Mouse (Mus musculus): ENCODE measurements at regions not wholly inside any gene's neighbourhood (a gene's known extent, or its start where the extent isn't known, plus 50 kb on each side); places are given as distances from the start of the nearest gene placed in this dataset.
A peak's percentile ranks its signal among the peaks of the same experiment; 100 is the strongest.

GRCm38 (mm10) chr1:88907766-88908463 is 162.3 kb upstream of the Sh3bp4 start:
- WGBS = 90% methylated on average over 14 of the region's 14 CpGs
- ATAC-seq (ENCODE audit: low FRiP score, low read depth) = no peak
- no peak overlapping the region for H3K4me2 ChIP-seq (replicated peaks)

GRCm38 (mm10) chr1:88908683-88909082 is 161.5 kb upstream of the Sh3bp4 start:
- Histone ChIP-seq H3K4me2 (replicated peaks) (no peak overlapping the region), H3K9me3 (no peaks in the 10 kb centered on the region), H3K27me3 (no peaks in the 10 kb centered on the region), H3K4me3 (no peak overlapping the region), H3K4me1 (peaks cover 13% of the 10 kb centered on the region), H3K9ac (no peak overlapping the region), H3K27ac (no peak overlapping the region), H3K36me3 (no peaks in the 10 kb centered on the region)
- WGBS = 60% methylated on average over 8 of the region's 8 CpGs
- no peak for ATAC-seq (ENCODE audit: low FRiP score, low read depth)

More at GRCm38 (mm10) chr1:88907766-88908463, 162.3 kb upstream of the Sh3bp4 start:
- Histone ChIP-seq H3K9me3 (no peaks in the 10 kb centered on the region), H3K27ac (no peak overlapping the region), H3K4me1 (peaks cover 13% of the 10 kb centered on the region), H3K36me3 (no peaks in the 10 kb centered on the region), H3K9ac (no peak overlapping the region), H3K4me3 (no peak overlapping the region), H3K27me3 (no peaks in the 10 kb centered on the region)

- Histone ChIP-seq H3K4me1 (peaks cover 13% of the 10 kb centered on the region), H3K27me3 (no peaks in the 10 kb centered on the region), H3K4me3 (no peak overlapping the region), H3K9me3 (peaks cover 4% of the 10 kb centered on the region; the same call in 1 of the 2 replicates), H3K4me2 (replicated peaks) (no peak overlapping the region), H3K27ac (no peak overlapping the region), H3K9ac (no peak overlapping the region), H3K36me3 (no peaks in the 10 kb centered on the region)
- ATAC-seq (ENCODE audit: low FRiP score, low read depth) = no peak
- WGBS = 80% methylated on average over 4 of the region's 4 CpGs
Measured at GRCm38 (mm10) chr1:88909314-88909713, 160.9 kb upstream of the Sh3bp4 start.

- no peak overlapping the region for H3K4me2 ChIP-seq (replicated peaks)
- no peaks in the 10 kb centered on the region for H3K27me3 ChIP-seq
- WGBS = 72% methylated on average over 6 of the region's 6 CpGs
- no peaks in the 10 kb centered on the region for H3K36me3 ChIP-seq
- no peak overlapping the region for H3K4me3 ChIP-seq
- no peak for ATAC-seq (ENCODE audit: low FRiP score, low read depth)
- H3K27ac ChIP-seq = no peak overlapping the region
- no peak overlapping the region for H3K9ac ChIP-seq
- H3K9me3 ChIP-seq = peaks cover 4% of the 10 kb centered on the region; the same call in 1 of the 2 replicates
- H3K4me1 ChIP-seq = peaks cover 13% of the 10 kb centered on the region
Measured at GRCm38 (mm10) chr1:88909864-88910573, 160.2 kb upstream of the Sh3bp4 start.

GRCm38 (mm10) chr1:88911724-88912123 is 158.5 kb upstream of the Sh3bp4 start:
- Histone ChIP-seq H3K9me3 (peaks cover 4% of the 10 kb centered on the region; the same call in 1 of the 2 replicates), H3K4me1 (peaks cover 13% of the 10 kb centered on the region), H3K36me3 (no peaks in the 10 kb centered on the region), H3K4me3 (no peak overlapping the region), H3K27ac (no peak overlapping the region), H3K9ac (no peak overlapping the region), H3K27me3 (no peaks in the 10 kb centered on the region), H3K4me2 (replicated peaks) (no peak overlapping the region)
- ATAC-seq (ENCODE audit: low FRiP score, low read depth) = no peak
- WGBS = 69% methylated on average over 5 of the region's 5 CpGs

GRCm38 (mm10) chr1:88916531-88917050 is 153.6 kb upstream of the Sh3bp4 start:
- Histone ChIP-seq H3K4me3 (no peak overlapping the region), H3K9me3 (peaks cover 4% of the 10 kb centered on the region; the same call in 1 of the 2 replicates), H3K27me3 (no peaks in the 10 kb centered on the region), H3K27ac (no peak overlapping the region), H3K36me3 (no peaks in the 10 kb centered on the region), H3K9ac (no peak overlapping the region), H3K4me2 (replicated peaks) (no peak overlapping the region), H3K4me1 (peaks cover 10% of the 10 kb centered on the region)
- WGBS = 87% methylated on average over 4 of the region's 4 CpGs
- ATAC-seq (ENCODE audit: low FRiP score, low read depth) = no peak

- no peaks in the 10 kb centered on the region for H3K27me3 ChIP-seq
- H3K9me3 ChIP-seq = no peaks in the 10 kb centered on the region
- H3K9ac ChIP-seq = no peak overlapping the region
- ATAC-seq (ENCODE audit: low FRiP score, low read depth) = no peak
- H3K36me3 ChIP-seq = no peaks in the 10 kb centered on the region
- H3K4me1 ChIP-seq = peaks cover 17% of the 10 kb centered on the region
- no peak overlapping the region for H3K27ac ChIP-seq
- WGBS = 72% methylated on average over 2 of the region's 2 CpGs
- no peak overlapping the region for H3K4me3 ChIP-seq
- no peak overlapping the region for H3K4me2 ChIP-seq (replicated peaks)
Measured at GRCm38 (mm10) chr1:88921401-88921800, 148.8 kb upstream of the Sh3bp4 start.

GRCm38 (mm10) chr1:88923791-88924581 is 146.2 kb upstream of the Sh3bp4 start:
- Histone ChIP-seq H3K27ac (no peak overlapping the region), H3K4me3 (no peak overlapping the region), H3K9ac (no peak overlapping the region), H3K9me3 (peaks cover 5% of the 10 kb centered on the region; the same call in 1 of the 2 replicates), H3K36me3 (no peaks in the 10 kb centered on the region), H3K4me1 (peaks cover 17% of the 10 kb centered on the region), H3K4me2 (replicated peaks) (no peak overlapping the region), H3K27me3 (no peaks in the 10 kb centered on the region)
- 51% methylated on average over 7 of the region's 7 CpGs for WGBS
- peak; percentile 73 for ATAC-seq (ENCODE audit: low FRiP score, low read depth)

GRCm38 (mm10) chr1:88935191-88935590 is 135.0 kb upstream of the Sh3bp4 start:
- WGBS = 92% methylated on average over 1 of the region's 1 CpGs

GRCm38 (mm10) chr1:88935779-88936178 is 134.4 kb upstream of the Sh3bp4 start:
- Histone ChIP-seq H3K9me3 (peaks cover 8% of the 10 kb centered on the region; the same call in 1 of the 2 replicates), H3K36me3 (no peaks in the 10 kb centered on the region), H3K9ac (no peak overlapping the region), H3K27me3 (no peaks in the 10 kb centered on the region), H3K4me3 (no peak overlapping the region), H3K27ac (no peak overlapping the region), H3K4me1 (peaks cover 13% of the 10 kb centered on the region), H3K4me2 (replicated peaks) (no peak overlapping the region)
- 76% methylated on average over 3 of the region's 3 CpGs for WGBS
- no peak for ATAC-seq (ENCODE audit: low FRiP score, low read depth)

More at GRCm38 (mm10) chr1:88935191-88935590, 135.0 kb upstream of the Sh3bp4 start:
- no peak overlapping the region for H3K27ac ChIP-seq
- no peaks in the 10 kb centered on the region for H3K27me3 ChIP-seq
- H3K4me2 ChIP-seq (replicated peaks) = no peak overlapping the region
- no peaks in the 10 kb centered on the region for H3K36me3 ChIP-seq
- no peak for ATAC-seq (ENCODE audit: low FRiP score, low read depth)
- H3K9me3 ChIP-seq = peaks cover 8% of the 10 kb centered on the region; the same call in 1 of the 2 replicates
- H3K4me3 ChIP-seq = no peak overlapping the region
- no peak overlapping the region for H3K9ac ChIP-seq
- H3K4me1 ChIP-seq = peaks cover 13% of the 10 kb centered on the region

- ATAC-seq (ENCODE audit: low FRiP score, low read depth) = no peak
- Histone ChIP-seq H3K4me3 (no peak overlapping the region), H3K4me1 (peaks cover 13% of the 10 kb centered on the region), H3K4me2 (replicated peaks) (no peak overlapping the region), H3K9me3 (peaks cover 8% of the 10 kb centered on the region; the same call in 1 of the 2 replicates), H3K27me3 (no peaks in the 10 kb centered on the region), H3K36me3 (no peaks in the 10 kb centered on the region), H3K27ac (no peak overlapping the region), H3K9ac (no peak overlapping the region)
- 74% methylated on average over 1 of the region's 1 CpGs for WGBS
Measured at GRCm38 (mm10) chr1:88937327-88937726, 132.9 kb upstream of the Sh3bp4 start.

GRCm38 (mm10) chr1:88938458-88938857 is 131.8 kb upstream of the Sh3bp4 start:
- H3K9me3 ChIP-seq = peaks cover 8% of the 10 kb centered on the region; the same call in 1 of the 2 replicates
- H3K9ac ChIP-seq = no peak overlapping the region
- no peaks in the 10 kb centered on the region for H3K36me3 ChIP-seq
- 47% methylated on average over 7 of the region's 7 CpGs for WGBS
- H3K4me2 ChIP-seq (replicated peaks) = no peak overlapping the region
- no peak overlapping the region for H3K27ac ChIP-seq
- ATAC-seq (ENCODE audit: low FRiP score, low read depth) = no peak
- H3K4me3 ChIP-seq = no peak overlapping the region
- peaks cover 13% of the 10 kb centered on the region for H3K4me1 ChIP-seq
- no peaks in the 10 kb centered on the region for H3K27me3 ChIP-seq

Data from limb, embryonic 13.5 days (tissue).